Mouse (Mus musculus) thymus, adult 2 months (tissue): ENCODE measurements around the gene Scd1.

Experiments
- CTCF ChIP-seq: fragments of 200-500 bp; IDR thresholded peaks from 2 replicates; pipeline ENCODE4 v1.5.1; 2012; ENCODE audit warnings: mild to moderate bottlenecking, control low read depth, low read length, moderate library complexity, borderline replicate concordance; ENCODE audit not compliant: control insufficient read depth, poor library complexity, insufficient read depth; ENCODE audit errors: extremely low read depth
- POLR2A ChIP-seq: fragments of 200-500 bp; IDR thresholded peaks from 2 replicates; pipeline ENCODE4 v1.6.1; 2012; ENCODE audit warnings: mild to moderate bottlenecking, low read length, control low read depth, moderate library complexity; ENCODE audit not compliant: control insufficient read depth, poor library complexity, insufficient read depth; ENCODE audit errors: extremely low read depth

GRCm38 (mm10) chr19:44364029-44364428 lies 43.6 kb downstream of the Scd1 start:
- TF ChIP-seq POLR2A (no peak), CTCF (no peak)
